Mouse (Mus musculus): ENCODE data around the gene Atad1.

- TF ChIP-seq TAL1 (IDR thresholded peaks at IDR 0.05; ENCODE audit: low read length) (no peak), GATA1 (IDR thresholded peaks at IDR 0.05; ENCODE audit: low read length) (no peak)
Measured at GRCm38 (mm10) chr19:32717590-32717989, 22.0 kb downstream of the Atad1 start.
